In the genomic region with DNA sequence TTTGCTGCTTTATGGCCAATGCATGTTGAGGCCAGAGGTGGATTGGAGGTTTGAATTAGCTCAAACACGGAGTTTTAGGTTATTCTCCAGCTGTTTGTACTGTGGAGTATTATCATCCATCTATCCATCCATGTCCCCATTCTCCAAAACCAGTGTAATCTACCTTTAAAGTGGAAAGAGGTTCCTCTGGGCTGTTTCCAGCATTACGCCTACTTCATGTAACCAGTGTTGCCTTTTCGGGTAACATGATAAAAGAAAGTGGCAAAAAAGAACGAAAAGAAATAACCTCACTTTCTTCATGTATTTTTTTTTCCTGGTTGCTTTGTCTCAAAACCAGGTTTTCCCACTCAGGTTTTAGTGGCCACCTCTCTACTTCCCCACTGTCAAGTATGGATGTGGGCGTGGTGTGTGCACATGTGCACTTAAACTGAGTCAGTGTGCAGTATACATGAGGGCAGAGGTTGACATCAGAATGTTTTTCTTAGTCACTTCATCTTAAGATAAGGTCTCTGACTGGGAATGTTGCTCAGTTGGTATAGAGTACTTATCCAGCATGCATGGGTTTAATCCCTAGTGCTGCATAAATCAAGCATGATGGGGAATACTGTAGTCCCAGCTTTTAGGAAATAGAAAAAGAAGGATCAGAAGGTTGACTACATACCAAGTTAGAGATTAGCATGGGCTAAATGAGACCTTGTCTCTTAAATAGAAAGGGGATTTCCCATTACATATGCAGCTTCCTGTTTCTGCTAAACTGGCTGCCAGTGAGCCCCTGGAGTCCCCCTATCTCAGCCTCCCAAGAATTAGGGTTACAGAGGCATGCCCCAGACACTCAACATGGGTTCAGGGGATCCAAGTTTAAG, we compare ENCODE assay signal across 14 mouse cellular contexts. TPM values are rescaled to one million over a fixed set of nuclear protein-coding genes. Genes with fewer than 3 reads are reported as not detected.
DNase-seq lines count a peak whose midpoint lies in the region; ATAC-seq lines count a peak whose summit lies in the region.
"Had no signal": no experiment of that assay in that cellular context is flagged by ENCODE, and none has a peak within 500 bp of the region (broad histone marks: within the 10 kb centered on the region; RNA-seq: fewer than 3 reads in every experiment).

No protein-coding gene starts in this region.

- H3K9me3 ChIP-seq in heart, embryonic 13.5 days, result no peaks in the 10 kb centered on the region
- H3K9me3 ChIP-seq in midbrain, embryonic 15.5 days, result no peaks in the 10 kb centered on the region
- H3K9me3 ChIP-seq in hindbrain, embryonic 13.5 days, result no peaks in the 10 kb centered on the region
- H3K9me3 ChIP-seq: forebrain, embryonic 10.5 days had no signal

- H3K27me3 ChIP-seq in heart, embryonic 13.5 days (replicated peaks), result no peaks in the 10 kb centered on the region
- no peaks in the 10 kb centered on the region for H3K27me3 ChIP-seq in midbrain, embryonic 15.5 days (replicated peaks)
- no peaks in the 10 kb centered on the region for H3K27me3 ChIP-seq in hindbrain, embryonic 13.5 days

- no peak for ATAC-seq in heart, embryonic 13.5 days (ENCODE audit: extremely low read depth, insufficient number of reproducible peaks, low FRiP score, low TSS enrichment)
- peak; percentile 45; the same call in 1 of the 2 replicates for ATAC-seq in megakaryocyte, adult 5-6 weeks (ENCODE audit: poor library complexity, severe bottlenecking)
- no peak for ATAC-seq in midbrain, embryonic 15.5 days (replicated peaks)
- no peak for ATAC-seq in hindbrain, embryonic 13.5 days (ENCODE audit: low FRiP score)

- WGBS in heart, embryonic 13.5 days, result 68% methylated on average over 5 of the region's 5 CpGs
- WGBS in midbrain, embryonic 15.5 days, result 90% methylated on average over 5 of the region's 5 CpGs
- WGBS in hindbrain, embryonic 13.5 days, result 88% methylated on average over 5 of the region's 5 CpGs

- no peak overlapping the region for H3K4me3 ChIP-seq in heart, embryonic 13.5 days
- no peak overlapping the region for H3K4me3 ChIP-seq in midbrain, embryonic 15.5 days
- H3K4me3 ChIP-seq in hindbrain, embryonic 13.5 days, result no peak overlapping the region
- H3K4me3 ChIP-seq: forebrain, embryonic 10.5 days; heart, adult 2 months had no signal

- no peak for DNase-seq in heart, postnatal 4 days
- DNase-seq in 3T3-L1 (ENCODE audit: low read depth, low spot score) (peak; percentile 59), NIH3T3 (ENCODE audit: low read depth) (peak; percentile 49)
- no peak for DNase-seq in cerebellum, adult 11 months
- DNase-seq: adrenal gland, adult 2 months; cerebellum, adult 9-10 months; heart, adult 2 months; kidney, adult 8-10 months had no signal

- no peak overlapping the region for H3K4me2 ChIP-seq in heart, embryonic 13.5 days
- no peak overlapping the region for H3K4me2 ChIP-seq in midbrain, embryonic 15.5 days
- H3K4me2 ChIP-seq in hindbrain, embryonic 13.5 days, result no peak overlapping the region

- H3K27ac ChIP-seq in heart, embryonic 13.5 days (replicated peaks), result peak overlapping the region; percentile 2; the same call in 1 of the 2 replicates
- no peak overlapping the region for H3K27ac ChIP-seq in midbrain, embryonic 15.5 days
- no peak overlapping the region for H3K27ac ChIP-seq in hindbrain, embryonic 13.5 days
- H3K27ac ChIP-seq: forebrain, embryonic 10.5 days had no signal

- peaks cover 46% of the 10 kb centered on the region for H3K4me1 ChIP-seq in heart, embryonic 13.5 days
- no peaks in the 10 kb centered on the region for H3K4me1 ChIP-seq in midbrain, embryonic 15.5 days
- no peaks in the 10 kb centered on the region for H3K4me1 ChIP-seq in hindbrain, embryonic 13.5 days (replicated peaks)
- H3K4me1 ChIP-seq: forebrain, embryonic 10.5 days had no signal

- H3K36me3 ChIP-seq in heart, embryonic 13.5 days, result peaks cover 6% of the 10 kb centered on the region; the same call in 1 of the 2 replicates
- no peaks in the 10 kb centered on the region for H3K36me3 ChIP-seq in midbrain, embryonic 15.5 days (replicated peaks)
- no peaks in the 10 kb centered on the region for H3K36me3 ChIP-seq in hindbrain, embryonic 13.5 days

- no peak overlapping the region for H3K9ac ChIP-seq in heart, embryonic 13.5 days
- no peak overlapping the region for H3K9ac ChIP-seq in midbrain, embryonic 15.5 days
- no peak overlapping the region for H3K9ac ChIP-seq in hindbrain, embryonic 13.5 days

RNA-seq across cellular contexts. Expression of a gene that starts 33.9 kb away (rescaled TPM):
- 26.5 and 26.8 TPM in 2 replicates for polyA plus RNA-seq in heart, embryonic 13.5 days (2015; fragmentation: Nextera tagmentation; extraction: Ambion mirVana)
- 10 to 100 TPM; 24.3 to 26.1 TPM for total RNA-seq in heart, postnatal 4 days (2021)
- 2.3 and 3.4 TPM in 2 replicates for total RNA-seq in megakaryocyte, adult 5-6 weeks (2015)
- total RNA-seq in megakaryocyte, adult 5-6 weeks (2017), result 0.24 and 1.8 TPM in 2 replicates
- 48.7 and 49.4 TPM in 2 replicates for polyA plus RNA-seq in midbrain, embryonic 15.5 days (2015; fragmentation: Nextera tagmentation; extraction: Ambion mirVana)
- 50.0 and 52.9 TPM in 2 replicates for polyA plus RNA-seq in hindbrain, embryonic 13.5 days (2015; fragmentation: Nextera tagmentation; extraction: Ambion mirVana)

RNA-seq across cellular contexts. Expression of a gene that starts 42.8 kb away (rescaled TPM):
- polyA plus RNA-seq in heart, embryonic 13.5 days (2015; fragmentation: Nextera tagmentation; extraction: Ambion mirVana), result 0.25 TPM in 1 of 2 replicates, not detected in the other
- under 1 TPM in 1 of 2 experiments, not detected in 1; 0.47 TPM for total RNA-seq in heart, postnatal 4 days (2021)
- 0.20 and 2.2 TPM in 2 replicates for total RNA-seq in megakaryocyte, adult 5-6 weeks (2015)
- 1.6 and 2.0 TPM in 2 replicates for total RNA-seq in megakaryocyte, adult 5-6 weeks (2017)
- 0.46 TPM in 1 of 2 replicates, not detected in the other for polyA plus RNA-seq in midbrain, embryonic 15.5 days (2015; fragmentation: Nextera tagmentation; extraction: Ambion mirVana)
- not detected in 2 replicates for polyA plus RNA-seq in hindbrain, embryonic 13.5 days (2015; fragmentation: Nextera tagmentation; extraction: Ambion mirVana)
- total RNA-seq: heart, adult 2 months; left cerebral cortex, postnatal 10 days had no signal
- polyA plus RNA-seq: adrenal gland, adult 2 months; heart, adult 2 months had no signal

RNA-seq across cellular contexts. Expression of a gene that starts 44.1 kb away (rescaled TPM):
- polyA plus RNA-seq in heart, embryonic 13.5 days (2015; fragmentation: Nextera tagmentation; extraction: Ambion mirVana), result 2.3 and 2.6 TPM in 2 replicates
- total RNA-seq in heart, postnatal 4 days (2021), result 10 to 100 TPM; 11.8 to 12.7 TPM
- total RNA-seq in megakaryocyte, adult 5-6 weeks (2015), result 88.8 and 98.5 TPM in 2 replicates
- 115 and 125 TPM in 2 replicates for total RNA-seq in megakaryocyte, adult 5-6 weeks (2017)
- polyA plus RNA-seq in midbrain, embryonic 15.5 days (2015; fragmentation: Nextera tagmentation; extraction: Ambion mirVana), result 2.0 and 2.3 TPM in 2 replicates
- polyA plus RNA-seq in hindbrain, embryonic 13.5 days (2015; fragmentation: Nextera tagmentation; extraction: Ambion mirVana), result 2.1 TPM in 2 replicates

Comparison
In these comparisons a context has a peak if more than half of its experiments do, and no peak if none do; other contexts are left out.
1. DNase-seq: peak in 3T3-L1 (single experiment) and NIH3T3 (single experiment); none in heart, postnatal 4 days (single experiment) and cerebellum, adult 11 months (single experiment).